Mouse (Mus musculus): ENCODE measurements at regions not wholly inside any gene's neighbourhood (a gene's known extent, or its start where the extent isn't known, plus 50 kb on each side); places are given as distances from the start of the nearest gene placed in this dataset.

GRCm38 (mm10) chr4:7142781-7143180 lies 1096.1 kb downstream of the Car8 start:
- DNase-seq (ENCODE audit: low spot score), result no peak

- no peak for DNase-seq (ENCODE audit: low spot score)
These were observed 1126.7 kb downstream of the Car8 start for GRCm38 (mm10) chr4:7112159-7112558.

- no peak for DNase-seq (ENCODE audit: low spot score)
These were observed 1145.9 kb downstream of the Car8 start for GRCm38 (mm10) chr4:7092957-7093356.

GRCm38 (mm10) chr4:7091201-7091814 lies 1147.5 kb downstream of the Car8 start:
- DNase-seq (ENCODE audit: low spot score), result no peak
